Mouse (Mus musculus): ENCODE measurements at regions not wholly inside any gene's neighbourhood (a gene's known extent, or its start where the extent isn't known, plus 50 kb on each side); places are given as distances from the start of the nearest gene placed in this dataset.
"Not testable (repeated sequence)": the region's sequence is repeated elsewhere in the genome, so short reads cannot be mapped to it uniquely, and the experiment has no call there.

DNA sequence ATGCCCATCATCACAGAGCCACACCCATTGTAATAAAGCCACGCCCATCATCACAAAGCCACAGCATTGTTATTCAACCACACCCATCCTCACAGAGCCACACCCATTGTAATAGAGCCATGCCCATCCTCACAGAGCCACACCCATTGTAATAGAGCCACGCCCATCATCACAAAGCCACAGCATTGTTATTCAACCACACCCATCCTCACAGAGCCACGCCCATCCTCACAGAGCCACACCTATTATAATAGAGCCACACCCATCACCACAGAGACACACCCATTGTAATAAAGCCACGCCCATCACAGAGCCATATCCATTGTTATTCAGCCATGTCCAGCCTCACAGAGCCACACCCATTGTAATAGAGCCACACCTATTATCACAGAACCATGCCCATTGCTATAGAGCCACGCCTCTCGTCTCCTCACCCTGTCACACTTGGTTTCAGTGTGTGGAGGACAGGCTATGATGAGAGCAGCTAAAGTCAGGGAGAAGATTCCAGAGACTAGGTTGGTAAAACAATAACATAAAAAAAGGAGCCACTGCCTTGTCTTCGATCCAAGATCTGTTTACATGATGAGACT lies 85.6 kb downstream of the Gxylt1 start:
- no peak for DNase-seq (ENCODE audit: low spot score in 2 of 2)

DNA sequence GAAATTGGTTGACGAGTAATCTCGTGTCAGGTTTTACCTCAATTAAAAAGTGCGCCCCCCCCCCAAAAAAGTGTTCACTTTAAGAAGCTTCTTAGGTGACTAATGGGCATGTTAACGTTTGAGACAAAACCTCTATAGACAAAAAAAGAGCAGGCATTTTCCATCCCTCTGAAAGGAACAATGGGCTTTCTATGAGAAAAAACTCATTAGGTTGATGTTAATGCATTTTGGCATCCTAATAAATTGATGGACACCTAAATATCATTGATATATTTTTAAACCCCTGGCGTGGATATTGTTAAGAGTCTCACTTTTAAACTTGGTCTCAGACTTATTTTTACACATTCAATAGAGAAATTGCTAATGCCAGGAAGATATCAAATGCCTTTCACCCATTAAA lies 98.8 kb downstream of the Gxylt1 start:
- DNase-seq (ENCODE audit: low spot score in 2 of 2), result no peak

DNA sequence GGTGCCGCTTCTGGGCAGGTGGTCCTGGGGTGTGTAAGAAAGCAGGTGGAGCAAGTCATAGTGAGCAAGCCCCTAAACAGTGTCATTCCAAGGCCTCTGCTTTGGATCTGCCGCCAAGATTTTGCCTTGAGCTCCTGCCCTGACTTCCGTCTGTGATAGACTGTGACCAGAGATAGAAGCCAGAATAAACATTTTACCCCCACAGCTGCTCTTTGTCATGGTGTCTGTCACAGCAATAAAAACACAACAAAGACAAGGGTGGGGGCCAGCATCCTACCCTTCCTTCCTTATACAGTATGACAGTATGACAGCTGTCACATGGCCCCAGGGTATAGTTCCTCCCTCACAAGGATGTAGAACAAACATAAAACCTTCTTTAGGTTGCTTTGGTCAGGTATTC lies 106.2 kb downstream of the Gxylt1 start:
- no peak for DNase-seq (ENCODE audit: low spot score in 2 of 2)

DNA sequence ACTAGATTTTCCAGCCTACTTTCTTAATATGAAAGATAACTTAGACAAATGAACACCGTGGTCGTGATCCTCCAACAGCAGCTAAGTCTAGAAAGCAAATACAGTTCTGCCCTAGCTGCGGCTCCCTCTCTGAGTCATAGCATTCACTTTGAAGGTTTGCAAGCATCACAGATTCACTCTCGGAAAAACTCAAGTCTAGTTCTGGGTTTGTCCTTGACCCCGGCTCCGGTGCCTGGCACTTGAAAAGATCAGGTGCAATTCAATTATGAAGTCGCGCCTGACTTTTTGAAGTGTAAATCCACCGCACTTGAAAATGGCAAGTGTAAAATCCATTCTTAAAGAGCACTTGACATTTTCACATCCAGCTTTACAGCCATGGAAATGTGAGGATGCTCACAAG lies 107.5 kb downstream of the Gxylt1 start:
- DNase-seq (ENCODE audit: low spot score in 2 of 2), result no peak

DNA sequence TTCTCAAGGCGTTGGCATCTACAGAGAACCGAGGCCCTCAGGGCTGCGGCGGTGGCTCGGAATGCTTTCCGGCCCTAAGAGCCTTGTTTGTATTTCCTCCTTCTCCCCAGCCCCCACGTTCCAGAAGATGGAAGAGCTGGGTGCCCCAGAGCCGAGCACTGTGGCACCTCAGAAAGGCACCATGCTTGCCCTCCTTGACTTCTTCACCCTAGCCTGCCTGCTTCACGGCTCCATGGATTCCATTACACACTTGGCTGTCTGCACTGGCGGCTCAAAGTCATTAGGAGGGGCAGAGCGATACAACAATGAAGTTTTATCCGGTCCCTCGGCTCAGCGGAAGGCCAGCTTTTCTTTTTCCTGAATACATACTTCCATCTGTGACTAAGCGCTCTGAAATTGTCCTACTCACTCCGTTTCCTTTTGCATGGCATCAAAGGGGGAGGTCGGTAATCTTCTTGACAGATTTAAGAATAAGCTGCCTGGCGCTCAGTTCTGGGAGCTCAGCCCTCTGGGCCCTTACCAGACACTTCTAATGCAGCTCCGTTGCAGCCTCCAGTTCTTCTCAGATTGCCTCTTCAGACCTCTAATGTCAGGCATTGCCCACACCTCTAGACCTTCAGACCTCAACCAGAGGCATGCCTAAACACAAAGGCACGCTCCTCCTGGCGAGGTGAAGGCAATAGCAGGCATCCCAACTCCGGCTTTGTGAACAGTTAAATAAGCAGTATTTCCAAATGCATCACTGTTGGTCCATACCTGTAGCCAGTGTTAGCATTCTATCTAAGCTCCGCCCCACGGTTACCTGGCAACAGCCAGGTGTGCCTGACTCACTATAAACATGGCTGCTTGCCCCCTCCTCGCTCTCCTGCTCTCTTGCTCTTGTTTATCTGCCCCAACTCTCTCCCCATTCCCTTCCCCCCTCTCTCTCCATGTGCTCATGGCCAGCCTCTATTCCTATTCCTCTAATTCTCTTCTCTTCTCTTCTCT lies 112.8 kb downstream of the Gxylt1 start:
- no peak for DNase-seq (ENCODE audit: low spot score in 2 of 2)

DNA sequence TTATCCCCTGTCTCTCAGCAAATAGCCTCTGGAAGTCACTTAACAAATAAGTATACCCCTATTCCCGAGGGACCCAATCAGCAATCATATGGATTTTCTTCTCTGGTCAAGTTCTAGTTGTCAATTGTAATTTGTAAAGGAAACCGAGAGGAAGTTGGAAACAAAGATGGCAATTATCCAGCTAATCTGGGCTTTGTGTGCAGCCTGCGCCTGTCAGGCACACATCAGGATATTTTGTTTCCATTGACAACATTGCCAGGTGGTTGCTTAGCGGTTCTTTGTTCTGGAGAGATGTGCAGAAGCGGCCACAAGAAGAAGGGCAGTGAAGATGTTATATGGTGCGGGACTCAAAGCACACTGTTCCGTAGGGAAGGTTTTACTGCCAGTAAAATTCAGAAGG lies 113.7 kb downstream of the Gxylt1 start:
- DNase-seq (ENCODE audit: low spot score in 2 of 2), result no peak

DNA sequence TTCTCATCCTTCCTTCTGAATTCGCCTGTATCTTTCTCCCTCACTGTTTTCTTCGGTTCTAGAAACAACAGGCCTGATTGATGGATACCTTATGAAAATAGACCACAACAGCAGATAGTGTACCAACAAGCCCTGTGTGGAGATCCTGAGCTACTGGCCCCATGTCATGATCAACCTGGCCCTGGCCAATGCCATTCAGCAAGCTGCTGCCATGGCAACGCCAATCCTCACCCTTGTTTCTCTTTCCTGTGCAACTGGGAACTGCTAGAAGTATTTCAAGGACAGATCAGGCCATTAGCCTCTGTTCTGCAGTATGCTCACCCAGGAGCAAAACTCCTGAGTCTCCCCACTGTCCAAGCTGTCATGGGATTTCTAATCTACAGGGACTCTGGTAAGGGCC lies 119.2 kb downstream of the Gxylt1 start:
- no peak for DNase-seq (ENCODE audit: low spot score in 2 of 2)

DNA sequence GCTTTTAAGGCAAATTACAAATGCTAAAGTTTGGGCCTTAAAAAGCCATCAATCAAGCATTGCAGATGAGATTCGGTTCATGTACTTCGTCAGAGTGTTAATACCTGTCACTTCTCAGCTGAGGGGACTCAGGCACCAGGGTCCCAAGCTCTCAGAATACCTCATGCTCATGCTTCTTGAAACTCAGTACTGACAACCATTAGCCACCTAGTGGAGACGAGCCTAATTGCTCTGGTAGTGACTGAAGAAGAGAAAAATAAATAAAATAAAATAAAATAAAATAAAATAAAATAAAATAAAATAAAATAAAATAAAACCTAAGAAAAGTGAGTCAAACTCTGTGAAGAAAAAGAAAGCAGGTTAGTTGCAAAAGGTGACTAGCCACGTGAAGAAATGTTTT lies 121.0 kb downstream of the Gxylt1 start:
- no peak for DNase-seq (ENCODE audit: low spot score in 2 of 2)

DNA sequence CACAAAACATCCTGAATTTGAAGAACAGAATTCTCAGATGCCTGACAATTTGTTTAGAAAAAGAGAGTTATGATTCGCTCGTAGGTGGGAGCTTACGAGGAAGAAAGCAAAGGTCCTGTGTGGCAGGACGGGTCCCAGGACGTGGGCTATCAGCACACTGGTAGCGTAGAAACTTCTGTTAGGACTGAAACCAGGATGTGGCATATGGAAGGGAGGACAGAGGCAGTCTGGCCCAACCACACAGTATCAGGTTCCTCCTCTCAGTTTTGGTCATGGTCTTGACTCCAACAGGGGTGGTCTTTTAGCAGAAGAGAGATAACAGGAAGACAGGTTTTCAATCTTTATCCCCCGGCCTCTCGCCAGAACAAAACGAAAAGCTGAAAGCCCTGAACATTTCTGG lies 130.1 kb downstream of the Gxylt1 start:
- no peak for DNase-seq (ENCODE audit: low spot score in 2 of 2)

DNA sequence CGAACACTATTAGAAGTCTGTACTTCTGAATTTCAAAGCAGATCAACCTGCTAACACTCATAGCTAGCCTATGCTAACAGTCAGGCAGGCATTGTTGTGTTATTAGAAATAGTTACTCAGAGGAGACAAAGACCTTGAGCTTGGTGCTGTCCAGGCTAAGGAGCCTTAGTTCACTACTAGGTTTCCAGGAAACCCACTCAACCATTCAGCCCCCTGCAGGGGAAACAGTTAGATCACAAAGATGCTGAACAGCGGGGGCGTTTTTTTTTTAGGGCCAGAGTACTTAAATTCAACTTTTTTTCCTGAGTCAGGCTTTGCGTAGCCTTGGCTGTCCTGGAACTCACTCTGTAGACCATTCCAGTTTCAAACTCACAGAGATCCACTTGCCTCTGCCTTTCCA lies 130.7 kb downstream of the Gxylt1 start:
- DNase-seq (ENCODE audit: low spot score in 2 of 2), result no peak

DNA sequence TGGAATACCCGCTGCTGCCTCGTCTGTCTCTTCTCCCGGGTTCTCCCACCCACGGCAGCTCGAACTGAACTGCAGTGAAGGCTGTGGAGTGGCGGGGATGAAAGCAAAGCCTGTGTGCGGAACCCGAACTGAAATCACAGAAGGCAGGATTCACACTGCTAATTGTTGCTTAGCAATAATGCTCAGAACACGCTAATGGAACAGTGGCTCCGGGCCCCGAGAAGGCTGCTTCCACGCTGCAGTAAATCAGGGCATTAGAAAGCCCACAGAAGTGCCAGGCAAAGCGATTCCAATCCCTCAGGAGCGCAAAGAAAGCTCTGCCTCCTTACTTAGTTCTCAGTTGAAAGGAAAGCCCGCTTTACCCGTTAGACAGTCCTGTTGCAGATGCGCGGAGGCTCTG lies 141.6 kb downstream of the Gxylt1 start:
- peak; percentile 56 to 71 for DNase-seq (ENCODE audit: low spot score in 2 of 2)

DNA sequence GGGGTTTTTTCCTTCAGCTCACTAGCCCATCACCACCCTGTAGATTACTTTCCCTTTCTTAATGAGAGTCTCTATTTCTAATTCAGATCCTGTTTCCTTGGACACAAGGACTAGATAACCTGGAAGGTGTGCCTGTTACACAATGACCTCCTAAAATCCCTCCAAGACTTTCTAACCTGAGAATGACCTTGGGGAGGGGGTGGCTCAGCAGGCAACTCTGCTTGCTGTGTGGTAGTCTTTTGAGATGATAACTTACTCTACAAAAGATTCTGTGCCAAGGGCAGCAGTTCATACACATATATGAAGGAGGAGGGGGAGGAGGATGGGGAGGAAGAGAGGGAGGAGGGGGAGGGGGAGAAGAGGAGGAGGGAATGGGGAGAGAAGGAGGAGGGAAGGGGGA lies 143.9 kb downstream of the Gxylt1 start:
- no peak for DNase-seq (ENCODE audit: low spot score in 2 of 2)

DNA sequence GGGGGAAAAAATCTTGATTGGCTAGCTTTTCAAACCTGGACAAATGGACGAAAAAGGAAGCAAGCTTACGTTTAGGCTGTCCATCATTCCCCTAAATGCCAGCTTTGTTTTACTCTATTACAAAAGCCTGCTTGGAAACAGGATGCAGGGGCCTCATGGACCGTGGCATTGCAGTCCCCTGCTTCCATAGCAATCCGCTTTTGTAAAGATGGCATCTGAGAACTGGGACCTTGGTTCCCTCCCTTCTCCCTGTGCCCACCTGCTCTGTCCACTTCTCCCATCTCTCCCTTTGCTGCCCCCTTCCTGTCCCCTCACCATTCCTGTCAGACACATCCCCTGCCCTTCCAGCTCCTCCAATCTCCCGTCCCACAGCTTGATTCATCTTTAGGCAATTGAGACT lies 149.7 kb downstream of the Gxylt1 start:
- DNase-seq (ENCODE audit: low spot score in 2 of 2), result no peak

DNA sequence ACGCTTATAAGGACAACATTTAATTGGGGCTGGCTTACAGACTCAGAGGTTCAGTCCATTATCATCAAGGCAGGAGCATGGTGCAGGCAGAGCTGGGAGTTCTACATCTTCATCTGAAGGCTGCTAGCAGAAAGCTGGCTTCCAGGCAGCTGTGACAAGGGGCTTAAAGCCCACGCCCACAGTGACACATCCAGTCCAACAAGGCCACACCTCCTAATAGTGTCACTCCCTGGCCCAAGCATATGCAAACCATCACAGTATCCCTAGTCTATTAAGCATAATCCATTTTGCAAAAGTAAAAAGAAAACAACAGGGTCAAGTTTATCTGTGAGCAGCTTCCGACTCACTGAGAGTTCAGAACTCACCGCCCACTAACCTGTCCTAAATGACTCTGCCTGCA lies 153.8 kb downstream of the Gxylt1 start:
- DNase-seq (ENCODE audit: low spot score in 2 of 2), result no peak

DNA sequence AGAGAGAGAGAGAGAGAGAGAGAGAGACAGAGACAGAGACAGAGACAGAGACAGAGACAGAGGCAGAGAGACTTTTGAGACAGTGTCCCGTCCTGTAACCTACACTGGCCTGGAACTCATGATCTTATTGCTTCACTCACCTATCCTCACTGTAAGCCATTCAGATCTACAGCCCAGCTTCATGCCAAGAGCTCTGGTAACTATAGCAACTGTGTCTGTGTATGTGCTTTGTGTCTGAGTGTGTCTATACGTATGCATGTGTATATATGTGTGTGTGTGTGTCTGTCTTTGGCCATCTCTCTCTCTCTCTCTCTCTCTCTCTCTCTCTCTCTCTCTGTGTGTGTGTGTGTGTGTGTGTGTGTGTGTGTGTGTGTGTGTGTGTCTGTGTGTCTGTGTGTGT lies 157.2 kb downstream of the Gxylt1 start:
- not testable (repeated sequence) for DNase-seq (ENCODE audit: low spot score in 2 of 2)

DNA sequence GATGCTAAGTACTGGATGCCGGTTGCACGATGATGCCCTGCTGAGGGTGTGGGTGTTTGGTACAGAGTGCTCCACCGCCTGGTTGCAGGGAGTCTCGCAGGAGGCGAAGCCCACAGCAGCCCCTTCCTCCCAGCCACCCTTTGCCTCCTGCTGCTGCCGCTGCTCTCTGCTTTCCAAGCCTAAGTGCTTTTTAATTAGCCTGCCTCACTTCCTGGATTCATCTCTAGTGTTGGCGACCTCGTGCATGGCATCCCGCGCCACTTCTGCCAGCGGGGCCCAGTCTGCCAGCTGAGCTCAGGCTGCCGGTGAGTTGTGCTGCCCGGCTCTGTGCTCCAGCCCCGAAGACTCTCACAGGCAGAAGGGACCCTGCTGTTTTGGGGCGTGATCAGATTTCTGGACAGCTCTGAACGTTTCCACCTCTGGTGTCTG lies 159.3 kb downstream of the Gxylt1 start:
- DNase-seq (ENCODE audit: low spot score in 2 of 2), result peak; percentile 37 to 39

DNA sequence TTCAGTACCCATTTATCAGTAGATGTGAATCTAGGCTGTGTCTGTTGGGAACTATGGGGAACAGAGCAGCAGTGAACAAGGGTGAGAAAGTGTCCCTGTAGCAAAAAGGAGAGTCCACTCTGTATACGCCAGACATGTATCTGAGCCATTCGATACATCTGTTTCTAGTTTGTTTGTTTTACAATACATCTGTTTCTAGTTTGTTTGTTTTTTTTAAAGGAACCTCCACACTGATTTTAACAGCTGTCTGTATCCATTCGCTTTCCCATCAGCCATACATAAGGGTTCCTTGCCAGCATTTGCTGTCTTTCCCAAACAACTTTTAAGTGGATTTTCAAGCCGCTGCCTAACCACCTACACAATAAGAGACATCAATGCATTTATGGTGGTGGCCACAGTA lies 170.0 kb downstream of the Gxylt1 start:
- DNase-seq (ENCODE audit: low spot score in 2 of 2), result no peak

DNA sequence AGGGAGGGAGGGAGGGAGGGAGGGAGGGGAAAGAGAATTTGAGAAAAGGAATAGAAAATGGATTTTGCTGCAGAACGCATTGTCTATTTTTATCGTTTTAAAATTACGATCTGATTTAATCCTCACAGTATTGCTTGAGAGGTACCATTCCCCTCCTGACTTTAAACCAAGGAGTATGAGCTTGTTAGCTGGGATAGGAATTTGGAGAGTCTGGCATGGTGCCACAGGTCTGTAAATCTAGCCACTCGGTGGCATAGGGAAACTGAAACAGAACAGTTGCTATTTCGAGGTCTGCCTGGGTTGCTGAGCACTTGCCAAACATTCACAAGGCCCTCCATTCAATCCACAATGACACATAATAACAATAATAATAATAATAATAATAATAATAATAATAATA lies 171.6 kb downstream of the Gxylt1 start:
- DNase-seq (ENCODE audit: low spot score in 2 of 2), result no peak

DNA sequence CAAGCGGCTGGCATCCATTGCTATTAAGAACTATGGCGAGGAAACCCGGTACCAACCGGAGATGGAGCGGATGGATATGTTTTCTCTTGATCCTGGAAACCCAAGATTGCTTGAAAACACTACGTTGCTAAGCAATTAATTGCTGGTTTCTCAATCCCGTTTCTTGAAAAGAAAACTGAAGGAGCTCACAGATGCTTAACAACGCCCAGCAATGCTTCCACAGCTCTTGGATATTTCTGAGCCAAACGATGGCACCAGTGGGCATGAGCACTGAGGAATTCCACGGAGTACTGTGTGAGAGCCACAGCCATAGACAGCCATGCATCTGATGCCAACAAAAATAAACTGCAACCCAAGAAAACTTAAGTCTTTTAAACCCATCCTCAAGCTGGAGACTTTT lies 173.1 kb downstream of the Gxylt1 start:
- no peak for DNase-seq (ENCODE audit: low spot score in 2 of 2)

DNA sequence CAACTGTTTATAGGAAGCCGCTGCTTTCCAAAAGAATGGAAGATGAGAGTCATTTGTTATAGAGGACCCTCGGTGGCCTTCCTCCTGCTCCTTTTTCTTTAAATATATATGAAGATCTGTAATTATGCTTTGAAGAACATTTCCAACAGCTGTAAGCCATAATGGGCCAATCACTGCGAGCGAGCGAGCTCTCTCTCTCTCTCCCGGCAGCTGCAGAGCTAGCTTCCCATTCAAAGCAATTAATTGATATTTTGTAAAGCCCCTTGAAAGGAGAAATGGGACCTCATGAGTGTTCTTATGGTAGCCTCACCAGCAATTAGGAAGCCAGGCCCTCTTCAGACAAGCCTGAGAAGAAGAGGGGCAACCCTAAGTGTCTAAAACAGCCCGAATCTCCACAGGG lies 174.1 kb downstream of the Gxylt1 start:
- no peak for DNase-seq (ENCODE audit: low spot score in 2 of 2)

DNA sequence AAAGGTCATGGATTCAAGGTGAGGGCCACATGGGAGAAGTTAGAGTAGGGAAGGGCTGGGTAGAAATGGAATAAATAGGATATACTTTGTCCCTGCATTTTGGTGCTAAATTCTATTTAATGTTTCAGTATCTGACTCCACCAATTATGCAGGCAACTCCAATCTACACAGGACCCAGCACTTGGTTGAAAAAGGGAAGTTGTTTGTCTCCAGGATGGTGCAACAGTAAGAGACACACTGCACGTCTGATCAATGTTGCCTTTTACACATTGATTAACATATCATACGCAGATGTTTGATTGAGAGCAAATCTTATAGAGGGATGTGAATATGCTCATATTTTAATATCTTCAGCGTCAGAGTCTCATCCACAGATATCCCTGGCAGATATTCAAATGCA lies 175.1 kb downstream of the Gxylt1 start:
- no peak for DNase-seq (ENCODE audit: low spot score in 2 of 2)

DNA sequence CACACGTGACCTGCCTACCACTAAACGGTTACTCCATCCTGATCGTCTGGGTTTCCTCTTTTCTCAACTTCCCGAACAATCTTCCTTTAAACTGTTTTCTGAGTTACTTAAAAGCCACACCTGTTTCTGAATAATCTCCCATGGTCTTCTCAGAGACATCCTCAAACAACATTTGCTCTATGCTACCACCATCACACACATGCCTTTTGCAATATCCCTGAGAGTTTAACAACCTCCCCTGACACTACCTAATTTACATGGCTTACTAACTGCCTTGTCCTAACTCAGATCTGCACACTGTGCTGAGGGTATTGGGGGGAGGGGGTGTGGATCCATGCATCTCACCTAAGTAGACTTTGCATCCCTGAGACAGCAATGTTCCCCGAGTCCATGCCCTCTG lies 178.6 kb downstream of the Gxylt1 start:
- DNase-seq (ENCODE audit: low spot score in 2 of 2), result no peak

DNA sequence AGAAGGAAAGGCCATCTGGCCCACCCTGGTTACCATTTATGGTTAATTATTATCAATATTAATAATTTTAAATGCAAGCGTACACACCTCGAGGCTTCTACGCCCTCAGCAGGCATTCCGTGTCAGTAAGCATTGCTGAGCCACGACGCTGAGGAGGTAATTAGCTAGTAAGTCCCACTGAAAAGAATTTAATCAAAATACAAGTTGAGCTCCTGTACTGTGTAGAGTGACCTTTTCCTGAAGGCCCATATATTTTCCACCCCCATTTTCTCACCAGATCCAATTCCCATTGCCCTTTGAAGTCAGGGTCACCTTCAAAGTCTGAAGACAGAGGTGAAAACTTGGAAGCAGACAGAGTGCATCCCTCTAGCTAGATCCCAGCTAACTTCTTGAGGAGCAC lies 179.8 kb downstream of the Gxylt1 start:
- DNase-seq (ENCODE audit: low spot score in 2 of 2), result no peak
